Mouse (Mus musculus) kidney, adult 2 months (tissue): ENCODE measurements around the gene Limch1.

ENCODE experiments used
- CTCF ChIP-seq: fragments of 200-500 bp; conservative IDR thresholded peaks from 2 replicates; pipeline ENCODE4 v1.5.1; 2011; ENCODE audit warnings: low read depth, mild to moderate bottlenecking, control low read depth, low read length, moderate library complexity, mixed read lengths; ENCODE audit not compliant: insufficient read depth, insufficient read length
- POLR2A ChIP-seq: fragments of 200-500 bp; IDR thresholded peaks from one replicate; pipeline ENCODE4 v1.6.1; 2011; ENCODE audit warnings: low read depth, low read length, control low read depth

- TF ChIP-seq CTCF (no peak), POLR2A (no peak)
Measured at GRCm38 (mm10) chr5:66876018-66876805, 130.6 kb downstream of the Limch1 start.
